Mouse (Mus musculus) retina, postnatal 7 days (tissue): ENCODE data around the gene Loxl4.

Experiments
- DNase-seq: peaks from one replicate; pipeline ENCODE4 v3.0.0-alpha.2; 2012; ENCODE audit warnings: low read depth, low spot score

Loxl4 gene

DNA sequence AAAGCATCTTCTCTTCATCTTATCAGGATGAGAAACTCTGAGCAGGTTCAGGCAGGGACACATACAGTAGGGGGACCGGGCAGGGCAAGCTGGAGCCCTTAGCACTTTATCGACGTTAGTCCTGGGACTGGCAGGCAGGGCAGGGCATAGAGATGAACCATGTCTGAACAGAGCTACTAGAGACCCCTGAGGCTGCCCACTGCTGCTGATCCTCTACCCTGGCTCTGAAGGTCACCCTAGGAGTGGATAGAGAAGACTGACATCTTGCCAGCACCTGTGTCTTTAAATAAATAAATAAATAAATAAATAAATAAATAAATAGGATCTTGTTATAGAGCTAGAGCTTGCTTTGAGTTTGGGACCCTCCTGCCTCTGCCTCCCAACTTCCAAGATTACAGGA is 2.9 kb downstream of the Loxl4 start:
- DNase-seq = no peak

DNA sequence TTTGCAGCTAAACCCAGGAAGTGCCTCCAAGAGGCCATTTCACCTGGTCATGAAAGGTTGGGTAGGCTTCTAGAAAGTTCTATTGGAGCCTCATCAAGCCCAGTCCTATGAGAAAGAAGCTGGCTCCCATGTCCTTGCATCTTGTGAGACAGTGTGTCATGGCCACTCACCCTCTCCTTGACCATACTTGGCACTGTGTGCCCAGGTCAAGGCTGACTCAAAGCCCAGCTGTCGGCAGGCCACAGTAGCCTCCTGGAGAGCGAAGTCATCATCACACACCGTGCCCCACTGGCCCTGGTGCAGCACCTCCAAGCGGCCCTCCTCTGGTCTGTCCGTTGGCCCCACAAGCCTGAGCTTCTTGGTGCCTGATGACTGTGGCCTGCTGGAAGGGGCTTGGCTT is 4.5 kb downstream of the Loxl4 start:
- DNase-seq = no peak

DNA sequence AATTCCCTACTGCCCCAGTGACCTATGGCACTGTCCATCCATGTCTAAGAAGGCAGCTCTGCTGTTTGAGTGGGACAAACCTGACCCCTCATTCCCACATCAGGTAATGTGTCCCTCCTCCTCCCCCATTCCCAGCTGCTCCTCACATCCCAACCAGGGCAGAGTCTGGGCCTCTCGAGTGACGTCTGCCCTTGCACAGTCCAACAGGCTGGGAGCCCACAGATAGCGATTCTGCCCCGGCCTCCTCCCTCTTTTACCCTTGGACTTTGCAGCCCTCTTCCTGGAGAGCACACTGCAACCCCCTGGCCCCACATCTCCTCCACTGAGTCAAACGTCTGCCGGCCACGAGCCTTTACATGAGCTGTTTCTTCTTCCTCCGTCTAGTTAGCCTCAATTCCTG is 10.0 kb downstream of the Loxl4 start:
- no peak for DNase-seq

DNA sequence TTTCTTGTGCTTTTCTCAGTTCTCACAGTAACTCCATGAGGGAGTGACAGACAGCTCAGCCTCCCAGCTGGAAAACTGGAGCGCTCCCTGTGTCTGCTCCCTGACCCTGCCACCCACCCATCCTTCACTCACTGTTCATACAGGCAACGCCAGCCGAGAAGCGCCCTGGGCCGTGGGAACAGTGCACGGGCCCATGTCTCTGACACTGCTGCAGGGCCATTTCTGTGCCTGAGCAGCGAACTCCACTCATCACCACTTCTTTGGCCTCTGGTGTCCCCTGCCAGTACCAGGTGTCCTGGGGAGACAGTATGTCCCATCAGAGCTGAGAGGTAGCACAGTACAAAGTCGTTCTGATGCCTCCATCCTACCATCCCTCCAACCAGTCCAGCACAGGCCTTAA is 10.6 kb downstream of the Loxl4 start:
- DNase-seq = no peak

DNA sequence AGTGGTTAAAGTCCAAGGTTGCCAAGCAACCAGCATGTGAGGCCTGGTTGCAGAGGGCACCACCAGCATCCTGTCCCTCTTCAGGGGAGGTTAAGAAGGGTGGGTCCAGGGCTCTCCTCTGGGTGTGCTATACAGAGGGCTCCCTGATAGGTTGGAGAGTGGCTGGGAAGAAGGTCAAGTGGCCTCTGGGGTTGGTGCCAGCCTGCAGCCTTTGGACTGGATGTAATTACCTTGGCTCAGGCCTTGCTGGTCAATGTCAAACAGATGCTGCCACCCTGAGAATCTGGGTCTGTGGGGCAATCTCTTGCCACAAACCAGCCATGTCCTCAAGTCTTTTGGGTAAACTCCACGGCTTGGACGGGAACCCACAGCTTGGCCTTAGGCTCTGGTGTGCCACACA is 11.2 kb downstream of the Loxl4 start:
- DNase-seq = no peak

DNA sequence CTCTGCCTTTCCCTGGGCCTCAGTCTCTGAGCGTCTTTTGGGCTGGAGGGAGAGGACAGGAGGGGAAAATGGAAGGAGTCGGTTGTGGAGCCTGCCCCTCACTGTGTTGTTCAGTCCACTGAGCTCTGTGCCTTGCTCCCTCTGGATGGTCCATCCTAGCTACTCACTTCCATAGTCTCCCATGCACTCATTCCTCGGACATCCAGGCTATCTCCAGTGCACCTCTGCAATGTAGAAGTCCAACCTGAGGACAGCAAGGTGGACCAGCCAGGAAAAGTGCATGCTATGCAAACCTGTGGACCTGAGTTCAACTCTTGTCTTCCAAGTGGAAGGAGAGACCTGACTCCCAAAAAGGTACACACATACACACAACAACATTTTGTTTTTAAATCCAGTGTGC is 12.0 kb downstream of the Loxl4 start:
- no peak for DNase-seq

DNA sequence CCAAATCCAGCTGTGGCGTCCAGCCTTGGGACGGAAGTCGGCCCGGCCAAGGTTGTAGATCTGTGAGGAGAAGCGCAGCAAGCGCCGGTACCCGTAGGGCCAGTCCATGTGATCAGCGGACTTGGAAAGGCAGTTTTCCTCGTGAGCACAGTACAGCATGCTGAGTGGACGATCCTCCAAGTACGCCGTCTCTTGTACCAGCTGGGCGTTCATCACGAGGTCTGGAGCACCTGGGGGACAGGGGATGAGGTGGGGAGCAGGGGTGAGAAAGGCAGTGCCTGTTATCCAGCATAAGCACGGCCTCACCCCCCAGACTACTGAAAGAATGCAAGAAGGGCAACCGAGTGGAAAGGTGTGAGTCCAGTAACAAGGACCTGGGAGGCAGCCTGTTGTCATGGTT is 12.7 kb downstream of the Loxl4 start:
- no peak for DNase-seq

DNA sequence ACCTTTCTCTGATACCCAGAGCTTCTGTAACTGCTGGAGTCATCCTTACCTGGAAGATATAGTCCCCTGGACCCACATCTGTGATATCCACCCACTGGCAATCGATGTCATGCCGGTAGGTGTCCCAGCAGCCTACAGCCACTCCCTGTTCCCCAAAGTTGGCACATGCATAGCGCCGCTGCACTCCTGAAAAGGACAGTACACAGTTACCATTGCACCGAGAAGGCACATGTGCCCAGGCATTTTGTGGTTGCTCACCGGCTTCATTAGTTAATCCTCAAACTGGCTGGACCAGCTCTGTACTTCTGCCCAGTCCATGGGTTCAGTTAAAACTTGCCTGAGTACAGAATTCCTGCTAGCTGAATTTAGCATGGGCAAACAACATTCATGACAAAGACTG is 14.7 kb downstream of the Loxl4 start:
- DNase-seq = no peak

DNA sequence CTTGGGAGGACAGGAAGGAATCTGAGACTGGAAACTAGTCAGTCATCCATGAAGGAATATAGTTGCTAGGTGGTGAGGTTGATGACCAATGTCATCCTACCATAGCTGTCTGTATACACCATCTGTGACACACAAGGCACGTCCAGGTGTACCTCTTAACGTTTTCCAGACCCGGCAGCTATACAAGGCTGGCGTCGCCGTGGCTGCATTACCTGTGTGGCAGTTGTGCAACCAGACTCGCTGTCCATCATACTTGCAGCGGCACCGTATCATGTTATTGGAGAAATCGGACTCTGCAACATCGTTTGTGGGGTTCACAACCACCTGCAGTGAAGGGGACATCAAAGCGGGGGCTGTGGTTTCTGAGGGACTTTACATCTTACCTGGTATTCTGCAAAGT is 15.3 kb downstream of the Loxl4 start:
- no peak for DNase-seq

DNA sequence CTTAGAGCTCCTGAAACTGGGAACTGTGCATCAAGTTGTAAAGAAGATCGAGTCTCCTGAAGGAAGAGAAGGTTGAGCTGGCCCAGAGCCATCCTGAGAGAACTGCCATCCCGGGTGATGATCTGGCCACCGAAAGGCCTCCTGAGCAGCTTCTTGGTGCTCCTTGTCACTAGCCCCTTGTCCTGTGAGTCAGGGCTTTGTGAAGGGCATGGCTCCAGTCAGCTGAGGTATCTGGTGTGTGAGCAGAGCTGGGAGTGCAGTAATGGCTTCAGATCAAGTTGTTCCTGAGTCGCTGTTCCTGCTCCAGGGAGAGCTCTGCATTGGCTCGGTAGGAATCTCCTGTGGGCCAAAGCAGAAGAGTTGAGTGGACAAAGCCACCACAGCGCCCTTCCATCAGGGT is 17.5 kb downstream of the Loxl4 start:
- DNase-seq = no peak

DNA sequence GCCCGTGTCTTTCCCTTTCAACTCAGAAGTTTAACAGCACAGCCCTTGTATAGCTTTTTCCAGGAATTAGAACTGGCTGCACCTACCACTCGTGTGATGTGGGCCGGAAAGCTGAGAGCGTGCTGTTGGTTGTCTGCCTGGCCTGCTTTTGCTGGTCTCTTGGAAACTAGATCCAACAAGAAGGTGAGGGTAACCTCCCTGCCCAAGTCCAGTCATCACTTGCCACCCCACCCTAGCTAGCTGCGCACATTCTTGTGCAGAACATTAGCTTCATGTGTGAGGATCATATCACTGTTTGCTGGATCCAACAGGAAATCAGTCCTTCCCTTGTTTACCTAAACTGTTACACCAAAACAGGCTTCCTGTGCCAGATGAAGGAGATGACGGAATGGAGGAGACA is 19.2 kb downstream of the Loxl4 start:
- DNase-seq = no peak

DNA sequence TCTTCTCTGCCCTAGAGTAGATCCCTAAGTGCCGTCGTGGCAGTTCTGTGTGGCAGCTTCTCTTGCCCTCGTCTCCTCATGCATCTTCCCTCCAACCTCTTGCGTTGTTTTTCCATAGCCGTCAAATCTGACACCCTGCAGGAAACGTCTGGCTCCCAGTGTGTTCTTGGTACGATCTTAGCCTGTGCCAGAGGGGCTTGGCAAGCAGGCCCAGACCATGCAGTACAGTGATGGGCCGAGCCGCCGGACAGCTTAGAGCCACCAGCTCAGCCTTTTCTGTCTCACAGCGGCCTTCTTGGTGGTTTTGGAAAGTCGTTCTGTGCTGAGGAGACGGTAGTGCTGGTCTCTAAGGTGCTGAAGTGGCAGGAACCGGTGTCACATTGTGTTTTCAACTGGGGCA is 21.1 kb downstream of the Loxl4 start:
- no peak for DNase-seq

DNA sequence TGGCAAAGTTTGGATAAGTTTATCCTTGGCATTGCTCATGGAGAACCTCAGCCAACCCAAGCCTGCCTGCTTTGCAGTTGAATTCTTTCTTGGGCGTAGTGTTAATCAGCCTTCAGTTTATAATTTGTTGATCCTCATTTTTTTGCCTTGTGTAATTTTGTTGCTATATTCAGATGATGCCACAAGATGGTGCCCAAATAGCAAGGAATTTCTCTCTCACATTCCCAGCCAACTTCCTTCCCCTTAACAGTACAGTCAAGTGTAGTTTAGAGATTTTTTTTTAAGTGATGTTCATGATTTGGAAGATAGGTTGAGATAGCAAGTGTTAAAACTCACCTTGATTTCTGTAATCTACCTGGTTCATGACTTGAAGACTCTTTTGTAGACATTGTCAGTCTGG is 23.4 kb downstream of the Loxl4 start:
- no peak for DNase-seq

DNA sequence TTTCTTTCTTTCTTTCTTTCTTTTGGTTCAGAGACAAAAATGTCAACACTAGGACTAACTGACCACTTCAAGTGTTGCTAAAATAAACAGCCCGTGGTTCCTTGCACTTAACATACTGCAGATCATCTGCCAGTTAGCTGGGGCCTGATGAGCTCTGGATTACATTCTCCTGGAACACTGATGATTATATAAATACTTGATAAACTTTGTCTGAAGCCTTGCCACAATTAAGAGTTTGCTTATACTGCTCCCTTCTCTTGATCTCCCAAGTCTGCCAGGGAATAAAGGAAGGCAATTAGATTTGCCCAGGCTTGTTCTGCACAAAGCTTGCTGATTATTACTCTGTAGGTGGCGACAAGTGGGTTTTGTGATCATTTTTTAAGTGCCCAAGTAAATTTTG is 24.9 kb downstream of the Loxl4 start:
- no peak for DNase-seq

DNA sequence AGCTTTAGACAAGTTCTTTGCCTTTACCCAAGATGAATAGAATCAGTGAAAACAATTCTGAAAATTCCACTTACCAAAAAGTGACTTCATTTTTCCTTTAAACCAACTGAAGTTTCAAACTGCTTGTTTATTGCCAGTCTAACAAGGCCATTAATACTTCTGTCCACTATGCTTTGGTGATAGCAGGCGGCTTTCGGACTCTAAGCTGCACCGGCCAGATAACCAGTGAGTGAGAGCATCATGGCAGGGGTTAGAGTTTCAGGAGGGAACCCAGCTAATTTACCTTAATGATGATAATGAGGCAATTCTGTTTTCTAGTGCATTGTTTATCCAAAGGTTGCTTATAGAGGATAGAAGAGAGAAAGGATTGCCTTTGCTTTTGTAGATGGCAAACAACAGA is 28.4 kb downstream of the Loxl4 start:
- DNase-seq = no peak

DNA sequence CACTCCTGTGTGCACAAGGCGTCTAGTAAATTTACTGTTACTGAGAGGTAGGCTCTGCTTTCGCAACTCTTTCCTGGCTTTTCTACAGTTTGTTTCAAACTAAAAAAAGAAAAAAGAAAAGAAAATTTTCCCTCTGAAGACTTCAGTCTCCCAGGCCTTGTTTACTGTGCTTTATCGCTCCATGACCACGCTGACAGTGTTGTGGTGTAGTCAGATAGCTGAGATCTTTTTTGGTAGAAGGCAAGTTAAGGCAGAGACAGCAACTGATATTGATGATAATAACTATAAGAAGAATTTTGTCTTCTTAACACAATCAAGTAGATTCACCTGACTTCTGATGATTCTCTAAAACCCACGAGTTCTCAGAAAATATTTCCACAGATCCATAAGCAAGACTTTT is 28.9 kb downstream of the Loxl4 start:
- DNase-seq = no peak

DNA sequence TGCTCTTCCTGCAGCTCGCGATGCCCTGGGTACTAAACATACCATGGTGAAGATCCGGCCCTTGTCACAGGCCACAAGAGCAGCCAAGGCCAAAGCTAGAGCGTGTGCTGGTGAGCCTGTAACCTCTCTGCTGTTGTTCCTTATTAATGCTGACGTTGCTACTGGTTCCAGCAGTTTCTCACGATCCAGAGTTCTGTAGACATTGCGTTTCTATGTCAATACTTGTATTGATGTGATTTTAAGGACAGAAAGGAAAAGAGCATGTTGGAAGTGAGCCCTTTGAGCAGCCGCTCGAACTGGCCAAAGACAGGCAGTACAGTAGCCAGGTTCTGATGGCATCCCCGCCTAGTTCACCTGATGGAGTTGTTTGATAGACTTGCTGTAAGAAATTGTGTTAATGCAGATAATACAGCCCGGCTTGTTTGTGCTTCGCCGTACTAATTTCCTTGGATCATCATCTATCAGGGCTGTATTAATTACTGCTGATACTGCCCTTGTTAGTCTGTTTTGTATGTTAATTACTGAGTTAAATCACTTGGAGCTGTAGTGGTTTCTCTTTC is 29.7 kb downstream of the Loxl4 start:
- DNase-seq = no peak

DNA sequence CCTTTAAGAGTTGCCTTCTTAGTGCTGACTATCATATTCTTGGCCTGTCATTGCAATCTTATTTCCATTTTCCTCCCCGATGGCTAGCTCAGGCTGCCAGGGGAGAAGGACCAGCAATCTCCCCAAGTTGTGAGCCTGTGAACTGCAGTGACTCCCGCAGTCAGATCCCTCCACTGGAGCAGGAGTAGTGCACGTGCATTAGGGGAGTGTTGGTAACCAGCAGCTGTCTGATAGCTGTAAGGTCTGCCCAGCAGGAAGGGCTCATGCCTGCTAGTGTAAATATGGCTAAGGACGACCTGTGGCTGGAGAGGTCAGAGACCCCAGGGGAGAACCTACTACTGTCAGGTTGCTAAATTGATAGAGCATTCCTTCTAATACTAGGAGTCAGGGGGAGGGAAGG is 31.9 kb downstream of the Loxl4 start:
- DNase-seq = no peak

DNA sequence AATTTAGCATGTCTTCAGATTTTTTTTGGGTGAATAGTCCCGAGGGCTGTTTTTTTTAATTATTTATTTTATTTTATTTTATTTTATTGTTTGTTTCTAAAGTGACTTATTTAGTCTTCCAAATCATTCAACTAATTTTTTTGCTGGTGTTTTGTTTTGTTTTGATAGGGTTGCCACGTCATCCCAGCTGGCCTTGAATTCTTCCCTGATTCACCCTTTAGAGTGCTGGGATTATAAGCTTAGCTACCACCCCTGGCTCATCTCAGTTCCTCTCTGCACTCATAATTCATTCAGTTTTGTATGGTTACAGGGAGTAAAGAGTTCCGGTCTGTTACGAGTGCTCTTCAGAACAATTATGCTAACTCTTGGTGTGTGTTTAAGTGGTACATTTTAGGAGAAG is 34.0 kb downstream of the Loxl4 start:
- no peak for DNase-seq

DNA sequence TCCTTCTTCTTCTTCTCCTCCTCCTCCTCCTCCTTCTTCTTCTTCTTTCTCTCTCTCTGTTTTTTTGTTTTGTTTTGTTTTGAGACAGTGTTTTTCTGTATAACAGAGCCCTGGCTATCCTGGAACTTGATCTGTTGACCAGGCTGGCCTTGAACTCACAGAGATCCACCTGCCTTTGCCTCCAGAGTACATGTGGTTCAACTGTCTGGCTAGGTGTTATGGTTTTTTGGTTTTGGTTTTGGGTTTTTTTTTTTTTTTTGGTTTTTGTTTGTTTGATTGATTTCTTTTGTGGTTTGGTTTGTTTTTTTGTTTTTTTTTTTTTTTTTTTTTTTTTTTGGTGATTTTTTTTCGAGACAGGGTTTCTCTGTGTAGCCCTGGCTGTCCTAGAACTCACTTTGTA is 35.8 kb downstream of the Loxl4 start:
- DNase-seq = no peak

DNA sequence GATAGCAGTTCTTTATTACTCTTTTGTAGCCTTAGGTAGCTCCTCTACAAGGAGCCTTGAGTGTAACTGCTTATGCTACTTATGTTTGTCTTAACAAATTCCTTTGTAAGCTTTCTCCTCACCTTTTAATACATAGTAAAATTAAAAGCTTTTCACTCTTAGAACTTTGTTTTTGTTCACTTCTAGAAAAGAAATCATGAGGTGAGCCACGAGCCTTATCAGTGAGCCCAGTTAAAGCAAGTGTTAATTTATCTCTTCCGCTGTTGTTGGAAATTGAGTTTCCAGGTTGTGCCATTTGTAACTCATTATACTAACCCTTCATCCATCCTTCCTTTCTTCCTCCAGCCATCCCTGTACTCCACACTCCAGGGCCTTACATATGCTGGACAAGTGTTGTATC is 37.3 kb downstream of the Loxl4 start:
- DNase-seq = no peak

DNA sequence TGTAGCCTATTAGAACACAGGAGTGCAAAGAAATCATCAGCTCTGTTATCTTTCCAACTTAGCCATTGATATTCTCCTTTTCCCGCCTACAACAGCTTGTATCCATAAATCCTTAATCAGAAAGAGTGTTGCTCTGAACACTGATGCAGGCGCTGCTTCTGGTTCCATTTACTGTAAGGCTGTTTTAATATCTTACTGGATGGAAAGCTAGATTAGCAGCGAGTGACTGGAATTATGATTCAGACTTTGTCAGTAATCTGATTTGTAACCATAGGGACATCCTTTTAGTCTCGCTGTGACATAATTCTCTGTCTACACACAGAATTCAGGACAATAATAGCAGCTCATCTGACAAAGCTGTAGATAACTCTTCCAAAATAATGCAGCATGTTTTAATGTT is 41.3 kb downstream of the Loxl4 start:
- peak; percentile 75 for DNase-seq

DNA sequence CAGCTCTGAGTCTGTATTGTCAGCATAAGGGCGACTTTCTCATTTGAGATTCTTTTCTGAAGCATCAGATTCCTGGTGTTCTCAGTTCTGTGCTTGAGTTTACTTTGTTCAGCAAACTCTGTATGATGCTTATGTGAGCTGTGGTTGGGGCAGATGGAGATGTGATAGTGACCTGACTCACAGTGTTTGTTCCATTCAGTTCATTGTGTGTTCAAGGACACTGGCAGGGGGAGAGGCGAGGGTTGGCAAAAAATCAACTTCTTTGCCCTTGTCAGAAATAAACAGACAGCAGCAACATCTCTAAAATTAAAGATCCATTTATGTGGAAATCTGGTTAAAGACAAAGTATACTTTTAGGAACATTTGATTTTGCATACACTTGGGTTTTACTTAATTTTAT is 43.5 kb downstream of the Loxl4 start:
- no peak for DNase-seq

DNA sequence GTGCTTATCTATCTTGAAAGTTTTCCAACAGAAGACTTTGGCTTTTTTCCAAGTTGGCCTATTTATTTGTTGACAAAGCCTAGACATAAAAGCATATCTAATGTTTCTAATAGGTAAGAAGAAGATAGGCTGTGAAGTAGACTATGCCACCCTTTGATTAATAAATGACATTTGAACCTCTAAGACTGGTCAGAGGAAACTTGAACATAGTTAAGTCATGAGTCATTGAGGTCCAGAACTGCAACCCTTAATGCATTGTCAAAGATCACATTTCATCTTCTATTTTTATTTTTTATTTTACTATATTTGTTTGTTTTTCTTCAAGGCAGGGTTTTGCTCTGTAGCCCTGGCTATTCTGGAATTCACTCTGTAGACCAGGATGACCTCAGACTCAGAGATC is 45.6 kb downstream of the Loxl4 start:
- DNase-seq = no peak
